Mouse (Mus musculus): ENCODE data around the gene Arl3.

Arl3 gene

DNA sequence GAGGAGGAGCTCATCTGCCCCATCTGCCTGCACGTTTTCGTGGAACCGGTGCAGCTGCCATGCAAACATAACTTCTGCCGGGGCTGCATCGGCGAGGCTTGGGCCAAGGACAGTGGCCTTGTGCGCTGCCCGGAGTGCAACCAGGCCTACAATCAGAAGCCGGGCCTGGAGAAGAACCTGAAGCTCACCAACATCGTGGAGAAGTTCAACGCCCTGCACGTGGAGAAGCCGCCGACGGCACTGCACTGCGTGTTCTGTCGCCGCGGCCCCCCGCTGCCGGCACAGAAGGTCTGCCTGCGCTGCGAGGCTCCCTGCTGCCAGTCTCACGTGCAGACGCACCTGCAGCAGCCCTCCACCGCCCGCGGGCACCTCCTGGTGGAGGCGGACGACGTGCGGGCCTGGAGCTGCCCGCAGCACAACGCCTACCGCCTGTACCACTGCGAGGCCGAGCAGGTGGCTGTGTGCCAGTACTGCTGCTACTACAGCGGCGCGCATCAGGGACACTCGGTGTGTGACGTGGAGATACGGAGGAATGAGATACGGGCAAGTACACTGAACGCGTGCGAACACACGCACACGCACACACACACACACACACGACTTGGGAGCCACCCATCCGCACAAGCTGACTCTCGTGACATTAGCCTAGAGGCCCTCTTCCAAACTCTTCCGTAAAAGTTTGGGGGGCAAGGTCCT lies 70.4 kb downstream of the Arl3 start:
- in situ Hi-C loops (cut with MboI; ENCODE audit: low sequenced_read_pairs), result no loop called here

GRCm38 (mm10) chr19:46502069-46502455 lies 70.9 kb downstream of the Arl3 start:
- in situ Hi-C loops (cut with MboI; ENCODE audit: low sequenced_read_pairs), result no loop called here

GRCm38 (mm10) chr19:46501401-46502068 lies 71.5 kb downstream of the Arl3 start, which contains the start of gene Trim8:
Gene Trim8 (plus strand): TSS chr19:46501702.
- in situ Hi-C loops (cut with MboI; ENCODE audit: low sequenced_read_pairs), result no loop called here

GRCm38 (mm10) chr19:46500581-46501341 lies 72.2 kb downstream of the Arl3 start:
- in situ Hi-C loops (cut with MboI; ENCODE audit: low sequenced_read_pairs), result no loop called here

GRCm38 (mm10) chr19:46499836-46500580 lies 73.0 kb downstream of the Arl3 start:
- in situ Hi-C loops (cut with MboI; ENCODE audit: low sequenced_read_pairs), result no loop called here

DNA sequence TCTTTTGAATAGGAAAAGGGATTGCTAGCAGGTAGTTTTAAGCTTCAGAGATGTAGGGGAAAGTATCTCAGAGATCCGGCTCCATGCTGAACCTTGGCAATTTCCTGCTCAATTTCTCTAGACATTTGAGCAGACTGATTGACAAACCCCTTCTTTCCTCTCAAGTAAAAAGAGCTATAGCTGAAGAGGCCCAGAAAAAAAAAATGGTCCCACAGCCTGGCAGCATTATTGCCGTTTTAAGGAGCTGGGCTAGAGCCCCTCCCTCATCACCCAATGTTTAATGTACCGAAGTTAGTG lies 73.5 kb downstream of the Arl3 start:
- in situ Hi-C loops (cut with MboI; ENCODE audit: low sequenced_read_pairs), result no loop called here

DNA sequence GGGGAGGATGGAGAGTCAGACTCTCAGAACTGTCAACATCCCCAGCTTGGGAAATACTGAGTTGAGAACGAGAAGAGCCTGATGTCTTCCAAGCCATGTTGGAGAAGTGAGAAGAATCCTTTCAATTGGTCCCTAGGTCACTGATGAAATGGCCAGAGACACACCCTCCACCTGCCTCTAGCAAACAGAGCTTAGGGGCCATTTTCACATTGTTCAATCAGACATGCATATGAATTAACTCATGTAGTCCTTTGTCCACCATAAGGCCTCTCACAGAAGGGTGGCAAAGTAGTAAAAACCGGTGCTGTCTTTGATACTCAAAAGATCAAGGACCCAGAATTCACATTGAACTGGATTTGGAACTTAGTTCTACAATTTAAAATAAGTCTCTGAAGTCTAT lies 75.8 kb downstream of the Arl3 start:
- in situ Hi-C loops (cut with MboI; ENCODE audit: low sequenced_read_pairs), result no loop called here

- in situ Hi-C loops (cut with MboI; ENCODE audit: low sequenced_read_pairs), result no loop called here
These were observed 77.9 kb downstream of the Arl3 start for GRCm38 (mm10) chr19:46495136-46495535.

DNA sequence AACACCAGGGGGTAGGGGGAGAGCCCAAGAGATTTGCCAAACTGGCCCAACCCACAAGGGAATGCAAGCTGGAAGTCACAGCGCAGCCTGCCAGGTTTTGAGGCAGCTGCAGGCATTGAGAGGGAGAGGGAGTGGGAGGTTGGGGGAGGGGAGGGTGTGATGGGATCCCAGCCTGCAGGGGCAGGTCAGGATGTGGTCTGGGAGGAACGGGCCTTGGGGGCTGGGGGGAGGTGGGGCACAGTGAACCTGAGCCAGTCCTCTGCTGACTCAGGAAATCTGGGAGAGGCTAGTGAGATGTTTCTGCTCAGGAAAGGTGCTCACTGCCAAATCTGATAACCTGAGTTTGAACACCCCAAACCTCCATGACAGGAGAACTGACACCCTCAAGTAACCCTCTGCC lies 82.4 kb downstream of the Arl3 start:
- in situ Hi-C loops (cut with MboI; ENCODE audit: low sequenced_read_pairs), result no loop called here

DNA sequence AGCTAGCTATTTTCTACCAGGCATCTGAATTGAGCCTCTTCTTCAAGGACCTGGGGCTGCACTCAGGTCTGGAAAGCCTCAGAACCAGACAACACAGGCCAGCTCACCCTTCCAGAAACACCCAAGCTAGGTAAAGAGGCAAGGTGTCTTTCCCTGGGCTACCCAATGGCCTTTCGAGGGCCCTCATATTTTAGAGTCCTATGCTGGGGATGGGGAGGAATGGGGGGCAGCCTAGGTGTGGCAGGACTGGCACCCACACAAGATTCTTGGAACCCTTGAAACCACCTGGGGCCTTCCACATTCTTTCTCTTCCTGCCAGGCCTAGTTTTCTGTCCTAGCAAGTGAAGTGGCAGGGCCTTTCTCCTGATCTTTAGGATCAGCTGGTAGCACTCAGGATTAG lies 83.5 kb downstream of the Arl3 start:
- in situ Hi-C loops (cut with MboI; ENCODE audit: low sequenced_read_pairs), result no loop called here

DNA sequence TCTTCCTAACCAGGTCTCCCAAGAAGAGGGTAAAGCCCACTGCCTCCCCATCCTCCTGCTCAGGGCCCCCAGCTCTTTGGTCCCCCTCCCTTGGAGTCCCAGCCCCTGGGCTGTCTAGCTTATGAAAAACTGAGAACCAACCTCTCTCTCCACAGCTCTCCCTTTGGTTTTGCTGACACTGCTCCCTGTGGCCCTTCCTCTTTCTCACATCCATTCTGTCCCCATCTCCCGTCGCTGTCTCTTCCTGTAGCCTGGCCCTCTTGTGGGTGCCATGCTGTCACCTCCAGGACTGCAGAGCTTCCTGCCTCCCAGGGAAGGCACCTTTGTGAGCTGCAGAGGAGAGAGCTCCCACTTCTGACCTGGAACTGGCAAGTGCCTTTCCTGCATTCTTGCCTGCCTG lies 86.3 kb downstream of the Arl3 start:
- in situ Hi-C loops (cut with MboI; ENCODE audit: low sequenced_read_pairs), result no loop called here

DNA sequence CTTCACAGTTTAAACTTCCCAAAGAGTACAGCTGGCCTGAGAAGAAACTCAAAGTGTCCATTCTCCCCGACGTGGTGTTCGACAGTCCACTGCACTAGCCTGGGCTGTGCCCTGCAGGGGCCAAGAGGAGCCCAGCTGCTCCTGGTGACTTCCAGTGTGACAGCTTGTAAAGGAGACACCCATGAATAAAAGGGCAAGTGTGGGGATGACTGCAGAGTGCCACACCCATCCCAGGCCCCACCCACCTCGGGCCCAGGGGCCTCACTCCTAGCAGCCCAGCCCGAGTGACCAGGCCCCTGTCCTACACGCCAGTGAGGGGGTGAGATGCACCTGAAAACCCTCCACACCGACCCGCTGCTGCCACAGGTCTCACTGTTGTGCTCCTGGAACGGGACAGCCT lies 87.2 kb downstream of the Arl3 start:
- in situ Hi-C loops (cut with MboI; ENCODE audit: low sequenced_read_pairs), result no loop called here

DNA sequence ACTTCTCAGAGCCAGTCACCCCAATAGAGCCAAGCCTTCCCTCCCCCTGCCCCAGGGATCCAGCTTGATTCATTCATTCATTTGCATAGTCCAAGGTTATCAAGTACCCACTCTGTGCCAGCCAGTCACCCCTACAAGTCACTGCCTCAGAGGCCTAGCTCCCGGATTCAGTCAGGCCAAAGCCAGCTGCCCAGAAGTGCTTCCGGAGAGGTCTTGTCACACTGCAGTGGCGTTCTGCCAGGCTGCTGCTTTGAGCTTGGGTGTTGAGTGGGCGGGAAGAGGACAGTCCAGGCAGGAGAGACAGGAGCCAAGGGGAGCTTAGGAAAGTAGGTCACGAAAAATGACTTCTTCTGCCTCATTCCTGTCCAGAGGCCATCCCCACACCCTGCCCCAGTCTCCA lies 88.5 kb downstream of the Arl3 start:
- in situ Hi-C loops (cut with MboI; ENCODE audit: low sequenced_read_pairs), result no loop called here

DNA sequence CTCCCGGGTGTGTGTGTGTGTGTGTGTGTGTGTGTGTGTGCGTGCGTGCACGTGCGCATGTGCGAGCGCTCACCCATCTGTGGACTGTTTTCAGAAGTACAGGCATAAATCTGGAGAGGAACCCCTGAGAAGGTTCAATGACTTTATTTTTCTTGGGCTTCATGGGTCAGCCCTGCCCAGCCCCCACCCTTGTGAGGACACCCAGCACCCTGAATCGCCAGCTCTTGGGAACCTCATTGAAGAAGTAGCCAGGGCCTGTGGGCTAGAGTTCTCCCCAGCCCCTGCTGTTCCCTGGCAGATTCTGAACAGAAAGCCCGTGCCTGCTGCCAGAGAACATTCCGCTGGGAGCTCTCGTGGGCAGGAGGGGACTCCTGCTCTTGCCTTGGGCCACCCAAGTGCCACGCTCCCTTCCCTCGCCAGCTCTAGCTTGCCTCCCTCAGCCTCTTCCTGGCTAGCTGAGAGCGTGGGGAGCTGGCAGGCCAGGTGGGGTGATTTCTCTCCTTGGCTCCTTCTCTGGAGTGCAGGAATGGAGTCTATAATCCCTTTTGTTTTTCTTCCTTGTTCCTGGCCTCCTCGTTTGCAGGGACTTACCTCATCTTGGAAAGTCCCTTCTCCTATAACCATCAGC lies 89.2 kb downstream of the Arl3 start:
- in situ Hi-C loops (cut with MboI; ENCODE audit: low sequenced_read_pairs), result no loop called here

DNA sequence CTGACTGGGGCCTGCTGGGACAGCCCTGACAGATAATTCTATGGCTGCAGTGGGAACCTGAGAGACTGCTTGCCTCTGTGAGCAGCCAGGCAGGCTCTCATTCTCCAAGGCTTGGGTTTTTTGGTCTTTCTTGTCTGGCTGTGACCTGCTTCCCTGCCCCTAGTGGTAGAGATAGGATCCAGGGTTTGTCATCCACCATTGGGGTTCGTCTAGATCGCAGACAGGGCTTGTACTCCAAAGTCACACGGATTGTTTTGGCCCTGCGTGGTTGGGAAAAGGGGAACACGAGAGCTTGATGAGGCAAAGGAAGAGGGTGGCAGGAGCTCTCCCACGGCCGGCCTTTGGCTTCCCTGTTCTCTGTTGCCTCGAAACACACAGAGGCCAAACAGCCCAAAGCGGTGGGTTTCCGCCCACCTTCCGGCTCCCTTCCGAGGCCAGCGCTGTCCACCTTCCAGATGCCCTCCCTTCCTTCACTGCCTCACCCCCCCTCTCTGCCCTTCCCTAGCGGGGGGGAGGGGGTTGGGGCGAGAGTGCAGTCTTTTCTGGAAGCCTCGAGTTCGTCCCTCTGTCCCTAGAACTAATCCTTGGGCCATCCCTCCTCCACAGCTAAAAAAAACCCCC lies 90.0 kb downstream of the Arl3 start:
- in situ Hi-C loops (cut with MboI; ENCODE audit: low sequenced_read_pairs), result no loop called here

GRCm38 (mm10) chr19:46481756-46482155 lies 91.2 kb downstream of the Arl3 start:
- in situ Hi-C loops (cut with MboI; ENCODE audit: low sequenced_read_pairs), result no loop called here

DNA sequence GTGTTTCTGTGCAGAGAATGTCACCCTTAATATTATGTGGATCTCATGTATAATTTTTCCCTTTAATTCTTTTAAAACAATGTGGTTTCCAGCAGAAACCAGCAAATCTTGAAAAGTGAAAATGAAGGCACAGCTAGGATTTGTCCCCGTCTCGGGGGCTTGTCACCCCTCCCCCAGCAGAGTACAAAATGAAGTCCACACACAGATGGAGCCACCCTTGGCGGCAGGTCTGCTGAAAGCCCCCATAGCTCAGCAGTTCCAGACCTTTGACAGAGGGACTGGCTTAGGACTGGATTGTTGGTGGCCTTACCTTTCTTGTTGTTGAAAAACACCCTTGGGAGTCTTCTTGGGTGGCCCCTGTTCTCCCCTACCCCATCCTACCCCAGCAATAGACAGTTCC lies 91.6 kb downstream of the Arl3 start:
- in situ Hi-C loops (cut with MboI; ENCODE audit: low sequenced_read_pairs), result no loop called here
